Mouse (Mus musculus): ENCODE data around the gene Lasp1.

The Lasp1 gene

GRCm38 (mm10) chr11:97874396-97874795 lies 75.6 kb downstream of the Lasp1 start:
- DNase-seq (ENCODE audit: low spot score) = no peak

DNA sequence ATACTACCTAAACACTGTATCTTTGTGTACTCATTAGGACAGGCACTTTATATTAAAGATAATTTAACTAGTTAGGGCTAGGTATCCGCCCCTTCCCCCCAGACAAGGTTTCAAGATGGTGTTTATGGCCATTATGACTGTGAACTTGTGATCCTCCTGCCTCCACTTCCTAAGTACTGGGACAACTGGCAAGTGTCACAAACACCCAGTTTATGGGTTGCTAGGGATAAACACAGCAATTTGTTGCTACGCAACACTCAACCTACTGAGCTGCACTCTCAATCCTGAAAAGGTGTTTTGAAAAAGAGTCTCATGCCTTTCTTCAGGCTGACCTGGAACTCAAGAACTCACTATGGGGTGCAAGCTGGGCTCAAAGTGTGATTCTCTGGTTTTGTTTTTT lies 78.5 kb downstream of the Lasp1 start:
- DNase-seq (ENCODE audit: low spot score) = no peak

- no peak for DNase-seq (ENCODE audit: low spot score)
These were observed 81.6 kb downstream of the Lasp1 start for GRCm38 (mm10) chr11:97880362-97880761.

- DNase-seq (ENCODE audit: low spot score) = peak; percentile 82
These were observed 84.7 kb downstream of the Lasp1 start for GRCm38 (mm10) chr11:97883542-97883917.

- peak; percentile 99 for DNase-seq (ENCODE audit: low spot score)
These were observed 85.3 kb downstream of the Lasp1 start, which contains the start of gene Fbxo47 for GRCm38 (mm10) chr11:97883918-97884600. TSS of gene Fbxo47 (minus strand) at chr11:97884154.

DNA sequence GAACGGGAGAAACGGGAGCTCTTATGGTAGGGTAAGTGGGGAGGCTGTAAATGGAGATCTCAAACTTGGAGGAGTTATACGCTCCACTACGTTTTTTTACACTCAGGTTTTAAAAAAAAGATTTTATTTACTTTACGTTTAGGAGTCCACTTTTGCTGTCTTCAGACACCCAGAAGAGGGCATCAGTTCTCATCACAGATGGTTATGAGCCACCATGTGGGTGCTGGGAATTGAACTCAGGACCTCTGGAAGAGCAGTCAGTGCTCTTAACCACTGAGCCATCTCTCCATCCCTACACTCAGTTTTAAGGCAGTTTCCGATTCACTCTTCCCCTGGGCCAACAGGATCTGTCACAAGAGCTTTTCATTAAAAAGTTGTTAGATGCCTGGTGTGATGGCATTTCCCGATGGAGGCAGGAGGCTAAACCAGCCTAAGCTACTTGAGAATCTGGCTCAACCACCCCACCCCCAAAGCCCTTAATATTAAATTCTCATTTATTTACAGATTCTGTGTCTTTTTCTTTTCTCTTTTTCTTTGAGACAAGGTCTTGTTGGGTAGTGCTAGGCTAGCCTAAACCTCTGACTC lies 85.9 kb downstream of the Lasp1 start:
- peak; percentile 20 for DNase-seq (ENCODE audit: low spot score)

GRCm38 (mm10) chr11:97885296-97885915 lies 86.6 kb downstream of the Lasp1 start:
- no peak for DNase-seq (ENCODE audit: low spot score)

Measured in retina, embryonic 14.5 days (tissue).